Mouse (Mus musculus) intestine, postnatal 0 days (tissue): ENCODE measurements around the gene Atp2b2. TPM values are rescaled to one million over a fixed set of nuclear protein-coding genes. Genes with fewer than 3 reads are reported as not detected.

Source experiments
- ATAC-seq: fragments of 200-750 bp; cut with Nextera tagmentation; 2 replicates; pipeline ENCODE4 v1.8.0; 2017; ENCODE audit warnings: mild to moderate bottlenecking, moderate TSS enrichment, moderate library complexity
- H3K27ac ChIP-seq: fragments of 300-500 bp; sonication (generic); 2 replicates; pipeline ENCODE4 v1.5.1; 2014; ENCODE audit warnings: mild to moderate bottlenecking, low read depth, low read length, moderate library complexity
- H3K27me3 ChIP-seq: fragments of 300-500 bp; sonication (generic); replicated peaks from 2 replicates; pipeline ENCODE4 v1.6.1; 2014; ENCODE audit warnings: low read length, mixed read lengths; ENCODE audit not compliant: control insufficient read depth, insufficient read depth
- H3K36me3 ChIP-seq: fragments of 300-500 bp; sonication (generic); 2 replicates; pipeline ENCODE4 v1.6.1; 2014; ENCODE audit warnings: mild to moderate bottlenecking, moderate library complexity; ENCODE audit not compliant: control insufficient read depth, insufficient read depth
- H3K4me1 ChIP-seq: fragments of 300-500 bp; sonication (generic); replicated peaks from 2 replicates; pipeline ENCODE4 v1.6.1; 2014; ENCODE audit warnings: antibody characterized with exemption, low read length, mixed read lengths; ENCODE audit not compliant: control insufficient read depth, insufficient read depth
- H3K4me2 ChIP-seq: fragments of 300-500 bp; sonication (generic); replicated peaks from 2 replicates; pipeline ENCODE4 v1.6.1; 2014; ENCODE audit warnings: low read depth, mild to moderate bottlenecking, moderate library complexity
- H3K4me3 ChIP-seq: fragments of 300-500 bp; sonication (generic); 2 replicates; pipeline ENCODE4 v1.5.1; 2014; ENCODE audit warnings: low read depth, low read length
- H3K9ac ChIP-seq: fragments of 300-500 bp; sonication (generic); 2 replicates; pipeline ENCODE4 v1.6.1; 2014; ENCODE audit warnings: mild to moderate bottlenecking, low read depth, low read length
- H3K9me3 ChIP-seq: fragments of 300-500 bp; sonication (generic); 2 replicates; pipeline ENCODE4 v1.6.1; 2016; ENCODE audit warnings: mixed run types; ENCODE audit not compliant: control insufficient read depth
- CTCF ChIP-seq: sonication (generic); IDR thresholded peaks from 2 replicates; pipeline ENCODE4 v1.5.1; 2016; ENCODE audit warnings: low read depth, mild to moderate bottlenecking, control low read depth, antibody characterized with exemption, moderate library complexity
- WGBS: fragments of 180-500 bp; shearing (Covaris S2); extraction: QIAGEN DNeasy Blood & Tissue Kit; methylation state at CpG from one replicate; pipeline ENCODE4 v1.1.7; 2014; 5-methylcytosine and 5-hydroxymethylcytosine counted together
- polyA plus RNA-seq: library from polyadenylated mRNA; unstranded; fragments of >200 nt; fragmentation: Nextera tagmentation; extraction: Ambion mirVana; gene quantifications from 2 replicates; pipeline ENCODE4 v1.2.1, GENCODE M21; 2015

The Atp2b2 gene
- polyA plus RNA-seq, 1 experiment from 2014 or later = 0.48 TPM

- Histone ChIP-seq H3K27me3 (no peaks in the 10 kb centered on the region), H3K27ac (no peak overlapping the region), H3K9me3 (no peaks in the 10 kb centered on the region), H3K4me2 (no peak overlapping the region), H3K4me3 (no peak overlapping the region), H3K9ac (no peak overlapping the region), H3K36me3 (no peaks in the 10 kb centered on the region), H3K4me1 (no peaks in the 10 kb centered on the region)
- no peak for ATAC-seq
- TF ChIP-seq CTCF = no peak
Measured at GRCm38 (mm10) chr6:113801233-113801632, 241.2 kb downstream of the Atp2b2 start.

- Histone ChIP-seq H3K4me2 (no peak overlapping the region), H3K36me3 (no peaks in the 10 kb centered on the region), H3K27ac (no peak overlapping the region), H3K9me3 (no peaks in the 10 kb centered on the region), H3K27me3 (no peaks in the 10 kb centered on the region), H3K9ac (no peak overlapping the region), H3K4me3 (no peak overlapping the region), H3K4me1 (no peaks in the 10 kb centered on the region)
- WGBS = 69% methylated on average over 3 of the region's 3 CpGs
- no peak for TF ChIP-seq CTCF
- ATAC-seq = no peak
Measured at GRCm38 (mm10) chr6:113799915-113800314, 242.5 kb downstream of the Atp2b2 start.

GRCm38 (mm10) chr6:113799349-113799748 lies 243.1 kb downstream of the Atp2b2 start:
- H3K4me2 ChIP-seq = no peak overlapping the region
- no peak overlapping the region for H3K4me3 ChIP-seq
- H3K36me3 ChIP-seq = no peaks in the 10 kb centered on the region
- TF ChIP-seq CTCF = no peak
- no peak overlapping the region for H3K27ac ChIP-seq
- 55% methylated on average over 9 of the region's 9 CpGs for WGBS
- no peaks in the 10 kb centered on the region for H3K27me3 ChIP-seq
- no peak for ATAC-seq
- no peaks in the 10 kb centered on the region for H3K9me3 ChIP-seq
- no peaks in the 10 kb centered on the region for H3K4me1 ChIP-seq
- H3K9ac ChIP-seq = no peak overlapping the region

- Histone ChIP-seq H3K9ac (no peak overlapping the region), H3K4me3 (no peak overlapping the region), H3K4me1 (no peaks in the 10 kb centered on the region), H3K27me3 (no peaks in the 10 kb centered on the region), H3K4me2 (no peak overlapping the region), H3K9me3 (no peaks in the 10 kb centered on the region), H3K27ac (no peak overlapping the region), H3K36me3 (no peaks in the 10 kb centered on the region)
- 58% methylated on average over 2 of the region's 2 CpGs for WGBS
- ATAC-seq = no peak
- no peak for TF ChIP-seq CTCF
Measured at GRCm38 (mm10) chr6:113798921-113799320, 243.5 kb downstream of the Atp2b2 start.

- Histone ChIP-seq H3K36me3 (no peaks in the 10 kb centered on the region), H3K4me1 (no peaks in the 10 kb centered on the region), H3K9me3 (no peaks in the 10 kb centered on the region), H3K9ac (no peak overlapping the region), H3K27ac (no peak overlapping the region), H3K4me3 (no peak overlapping the region), H3K4me2 (no peak overlapping the region), H3K27me3 (no peaks in the 10 kb centered on the region)
- WGBS = 27% methylated on average over 4 of the region's 4 CpGs
- TF ChIP-seq CTCF = no peak
- no peak for ATAC-seq
Measured at GRCm38 (mm10) chr6:113795241-113795702, 247.1 kb downstream of the Atp2b2 start.

GRCm38 (mm10) chr6:113792368-113792767 lies 250.0 kb downstream of the Atp2b2 start:
- H3K36me3 ChIP-seq = no peaks in the 10 kb centered on the region
- 80% methylated on average over 5 of the region's 5 CpGs for WGBS
- no peaks in the 10 kb centered on the region for H3K4me1 ChIP-seq
- H3K4me2 ChIP-seq = no peak overlapping the region
- no peaks in the 10 kb centered on the region for H3K9me3 ChIP-seq
- no peaks in the 10 kb centered on the region for H3K27me3 ChIP-seq
- no peak for ATAC-seq
- TF ChIP-seq CTCF = no peak
- H3K27ac ChIP-seq = no peak overlapping the region
- no peak overlapping the region for H3K4me3 ChIP-seq
- no peak overlapping the region for H3K9ac ChIP-seq

GRCm38 (mm10) chr6:113791012-113791411 lies 251.4 kb downstream of the Atp2b2 start:
- Histone ChIP-seq H3K27ac (no peak overlapping the region), H3K4me3 (no peak overlapping the region)

More at GRCm38 (mm10) chr6:113791012-113791411, 251.4 kb downstream of the Atp2b2 start:
- Histone ChIP-seq H3K9me3 (no peaks in the 10 kb centered on the region), H3K4me1 (no peaks in the 10 kb centered on the region), H3K27me3 (no peaks in the 10 kb centered on the region), H3K36me3 (no peaks in the 10 kb centered on the region), H3K4me2 (no peak overlapping the region), H3K9ac (no peak overlapping the region)
- 58% methylated on average over 8 of the region's 8 CpGs for WGBS
- no peak for ATAC-seq
- TF ChIP-seq CTCF = no peak
